Mouse (Mus musculus) MEL (cell line): ENCODE data around the gene Spice1. TPM values are rescaled to one million over a fixed set of nuclear protein-coding genes. Genes with fewer than 3 reads are reported as not detected.

Source experiments
- DNase-seq: peaks from one replicate; pipeline ENCODE4 v3.0.0; 2011; ENCODE audit warnings: low read depth, low spot score
- H3K27ac ChIP-seq: 2 replicates; pipeline ENCODE4 v1.5.1; 2012; ENCODE audit warnings: low read depth, mild to moderate bottlenecking, control low read depth, low read length, moderate library complexity; ENCODE audit not compliant: control insufficient read depth
- H3K27me3 ChIP-seq, 2 experiments: fragments of 150-350 bp in 1 of 2; sonication (generic) in 1 of 2; 2 replicates each; pipeline ENCODE4 v1.6.1; 2012; ENCODE audit warnings: low read length in 2 of 2, mild to moderate bottlenecking in 2 of 2, improper control_type of control experiment in 1 of 2, moderate library complexity in 1 of 2; ENCODE audit not compliant: insufficient read depth in 2 of 2, control insufficient read depth in 1 of 2
- H3K36me3 ChIP-seq, 2 experiments: 2 replicates each; pipeline ENCODE4 v1.6.1; 2012 to 2014; ENCODE audit warnings: low read length in 2 of 2, improper control_type of control experiment in 1 of 2, inconsistent platforms in 1 of 2, mild to moderate bottlenecking in 1 of 2; ENCODE audit not compliant: insufficient read depth in 2 of 2, control insufficient read depth in 1 of 2
- H3K4me1 ChIP-seq, 2 experiments: fragments of 150-350 bp in 1 of 2; sonication (generic) in 1 of 2; 2 replicates each; pipeline ENCODE4 v1.6.1; 2012; ENCODE audit warnings: low read length in 2 of 2, improper control_type of control experiment in 1 of 2, mild to moderate bottlenecking in 1 of 2; ENCODE audit not compliant: insufficient read depth in 2 of 2, control insufficient read depth in 1 of 2
- H3K4me3 ChIP-seq, 2 experiments: fragments of 150-350 bp in 1 of 2; sonication (generic) in 1 of 2; 2 replicates each; pipeline ENCODE4 v1.5.1; 2012; ENCODE audit warnings: low read depth in 2 of 2, low read length in 2 of 2, mild to moderate bottlenecking in 2 of 2, moderate library complexity in 2 of 2, control low read depth in 1 of 2, improper control_type of control experiment in 1 of 2; ENCODE audit not compliant: control insufficient read depth in 1 of 2, insufficient read depth in 1 of 2
- H3K79me2 ChIP-seq: 2 replicates; pipeline ENCODE4 v1.6.1; 2012; ENCODE audit warnings: mild to moderate bottlenecking, low read length, moderate library complexity; ENCODE audit not compliant: control insufficient read depth, poor library complexity, insufficient read depth
- H3K9ac ChIP-seq: 2 replicates; pipeline ENCODE4 v1.6.1; 2012; ENCODE audit warnings: low read depth, mild to moderate bottlenecking, control low read depth, low read length, moderate library complexity; ENCODE audit not compliant: control insufficient read depth, poor library complexity, severe bottlenecking
- H3K9me3 ChIP-seq: fragments of 150-350 bp; sonication (generic); replicated peaks from 2 replicates; pipeline ENCODE4 v1.6.1; 2012; ENCODE audit warnings: mild to moderate bottlenecking, low read length, improper control_type of control experiment, moderate library complexity; ENCODE audit not compliant: insufficient read depth
- CHD1 ChIP-seq: IDR thresholded peaks from 2 replicates; pipeline ENCODE4 v1.6.1; 2012; ENCODE audit warnings: low read depth, mild to moderate bottlenecking, inconsistent platforms, low read length, improper control_type of control experiment
- CHD2 ChIP-seq: IDR thresholded peaks from 2 replicates; pipeline ENCODE4 v1.6.1; 2011; ENCODE audit warnings: low read length, improper control_type of control experiment
- ELF1 ChIP-seq: IDR thresholded peaks from 2 replicates; pipeline ENCODE4 v1.6.1; 2014; ENCODE audit warnings: low read depth, mild to moderate bottlenecking, inconsistent platforms, low read length, improper control_type of control experiment, moderate library complexity
- EP300 ChIP-seq, 2 experiments: IDR thresholded peaks; 2 replicates each; pipeline ENCODE4 v1.6.1; 2011; ENCODE audit warnings: improper control_type of control experiment in 2 of 2, low read length in 2 of 2, low read depth in 1 of 2, mild to moderate bottlenecking in 1 of 2
- ETS1 ChIP-seq: IDR thresholded peaks from 2 replicates; pipeline ENCODE4 v1.6.1; 2012; ENCODE audit warnings: low read depth, mild to moderate bottlenecking, inconsistent platforms, low read length, improper control_type of control experiment, moderate library complexity
- GABPA ChIP-seq: IDR thresholded peaks from 2 replicates; pipeline ENCODE4 v1.6.1; 2012; ENCODE audit warnings: low read depth, mild to moderate bottlenecking, inconsistent platforms, low read length, improper control_type of control experiment, moderate library complexity
- GATA1 ChIP-seq: IDR thresholded peaks from 2 replicates; pipeline ENCODE4 v1.6.1; 2011; ENCODE audit warnings: low read depth, low read length, improper control_type of control experiment
- HCFC1 ChIP-seq: IDR thresholded peaks from 2 replicates; pipeline ENCODE4 v1.6.1; 2012; ENCODE audit warnings: low read depth, mild to moderate bottlenecking, inconsistent platforms, low read length, improper control_type of control experiment, moderate library complexity
- JUND ChIP-seq: IDR thresholded peaks from 2 replicates; pipeline ENCODE4 v1.6.1; 2011; ENCODE audit warnings: low read depth, mild to moderate bottlenecking, improper control_type of control experiment, low read length
- KAT2A ChIP-seq: conservative IDR thresholded peaks from 2 replicates; pipeline ENCODE4 v1.6.1; 2012; ENCODE audit warnings: low read depth, low read length, improper control_type of control experiment, inconsistent platforms
- MAFK ChIP-seq: IDR thresholded peaks from 2 replicates; pipeline ENCODE4 v1.6.1; 2011; ENCODE audit warnings: low read depth, mild to moderate bottlenecking, low read length, improper control_type of control experiment, borderline replicate concordance
- MAZ ChIP-seq: IDR thresholded peaks from 2 replicates; pipeline ENCODE4 v1.6.1; 2012; ENCODE audit warnings: low read depth, mild to moderate bottlenecking, inconsistent platforms, low read length, improper control_type of control experiment
- MXI1 ChIP-seq: IDR thresholded peaks from 2 replicates; pipeline ENCODE4 v1.6.1; 2011; ENCODE audit warnings: mild to moderate bottlenecking, low read depth, low read length, improper control_type of control experiment
- MYC ChIP-seq: IDR thresholded peaks from 2 replicates; pipeline ENCODE4 v1.6.1; 2011; ENCODE audit warnings: low read depth, mild to moderate bottlenecking, low read length, improper control_type of control experiment, moderate library complexity
- NRF1 ChIP-seq: IDR thresholded peaks from 2 replicates; pipeline ENCODE4 v1.6.1; 2014; ENCODE audit warnings: low read depth, mild to moderate bottlenecking, inconsistent platforms, low read length, improper control_type of control experiment, moderate library complexity; ENCODE audit not compliant: poor library complexity, insufficient read depth, severe bottlenecking
- POLR2A ChIP-seq, 2 experiments: IDR thresholded peaks; 2 replicates each; pipeline ENCODE4 v1.6.1; 2011 to 2012; ENCODE audit warnings: low read length in 2 of 2, mild to moderate bottlenecking in 2 of 2, control low read depth in 1 of 2, improper control_type of control experiment in 1 of 2, low read depth in 1 of 2, moderate library complexity in 1 of 2; ENCODE audit not compliant: control insufficient read depth in 1 of 2, insufficient read depth in 1 of 2, poor library complexity in 1 of 2
- POLR2AphosphoS5 ChIP-seq: IDR thresholded peaks from 2 replicates; pipeline ENCODE4 v1.6.1; 2012; ENCODE audit warnings: low read depth, borderline replicate concordance, mild to moderate bottlenecking, inconsistent platforms, low read length, moderate library complexity, mixed read lengths
- RAD21 ChIP-seq: IDR thresholded peaks from 2 replicates; pipeline ENCODE4 v1.6.1; 2011; ENCODE audit warnings: mild to moderate bottlenecking, low read depth, low read length, improper control_type of control experiment
- RCOR1 ChIP-seq: IDR thresholded peaks from 2 replicates; pipeline ENCODE4 v1.6.1; 2012; ENCODE audit warnings: low read depth, mild to moderate bottlenecking, inconsistent platforms, low read length, improper control_type of control experiment
- SIN3A ChIP-seq: IDR thresholded peaks from 2 replicates; pipeline ENCODE4 v1.6.1; 2012; ENCODE audit warnings: low read length, improper control_type of control experiment, inconsistent platforms
- SMC3 ChIP-seq: IDR thresholded peaks from 2 replicates; pipeline ENCODE4 v1.6.1; 2011; ENCODE audit warnings: low read depth, low read length, improper control_type of control experiment
- TAL1 ChIP-seq: IDR thresholded peaks from 2 replicates; pipeline ENCODE4 v1.6.1; 2012; ENCODE audit warnings: mild to moderate bottlenecking, inconsistent platforms, low read length, moderate library complexity, mixed read lengths
- TCF12 ChIP-seq: IDR thresholded peaks from 2 replicates; pipeline ENCODE4 v1.6.1; 2014; ENCODE audit warnings: low read depth, mild to moderate bottlenecking, inconsistent platforms, low read length, improper control_type of control experiment, moderate library complexity
- USF1 ChIP-seq: IDR thresholded peaks from 2 replicates; pipeline ENCODE4 v1.6.1; 2014; ENCODE audit warnings: low read depth, mild to moderate bottlenecking, inconsistent platforms, low read length, improper control_type of control experiment, moderate library complexity
- USF2 ChIP-seq, 2 experiments: IDR thresholded peaks; 2 replicates each; pipeline ENCODE4 v1.6.1; 2011 to 2012; ENCODE audit warnings: improper control_type of control experiment in 2 of 2, low read length in 2 of 2, borderline replicate concordance in 1 of 2, inconsistent platforms in 1 of 2, low read depth in 1 of 2, mild to moderate bottlenecking in 1 of 2; ENCODE audit not compliant: insufficient read depth in 1 of 2
- ZC3H11A ChIP-seq: IDR thresholded peaks from 2 replicates; pipeline ENCODE4 v1.6.1; 2012; ENCODE audit warnings: low read depth, mild to moderate bottlenecking, inconsistent platforms, low read length, improper control_type of control experiment
- ZKSCAN1 ChIP-seq: IDR thresholded peaks from 2 replicates; pipeline ENCODE4 v1.6.1; 2012; ENCODE audit warnings: low read depth, mild to moderate bottlenecking, inconsistent platforms, low read length, improper control_type of control experiment, moderate library complexity
- ZMIZ1 ChIP-seq: IDR thresholded peaks from 2 replicates; pipeline ENCODE4 v1.6.1; 2012; ENCODE audit warnings: low read depth, mild to moderate bottlenecking, inconsistent platforms, low read length, improper control_type of control experiment, moderate library complexity
- polyA plus RNA-seq, 2 experiments: library from polyadenylated mRNA; stranded (reverse) in 1 of 2; unstranded in 1 of 2; fragments of >175 nt in 1 of 2; fragments of >200 nt in 1 of 2; gene quantifications; 2 replicates each; pipeline versions ENCODE4 v1.2.1 to v1.2.4; 2012; ENCODE audit warnings: low replicate concordance in 2 of 2, low read depth in 1 of 2; ENCODE audit not compliant: insufficient read length in 2 of 2, insufficient read depth in 1 of 2, missing spikeins in 1 of 2
- total RNA-seq: library from RNA; depleted of rRNA; stranded (reverse); fragments of 300-350 nt; gene quantifications from 2 replicates; pipeline ENCODE4 v1.2.3, GENCODE M21; 2012

The Spice1 gene
- total and polyA plus RNA-seq, 3 experiments = 14.8 to 24.1 TPM; not detected in 1

GRCm38 (mm10) chr16:44337541-44337940, 9.4 kb upstream of the Spice1 start:
- Histone ChIP-seq H3K9me3 (no peaks in the 10 kb centered on the region), H3K36me3 (no peaks in the 10 kb centered on the region), H3K4me1 (no peaks in the 10 kb centered on the region), H3K27ac (no peak overlapping the region), H3K27me3 (no peaks in the 10 kb centered on the region; a peak in 1 of 4 replicates), H3K9ac (no peak overlapping the region), H3K4me3 (no peak overlapping the region), H3K79me2 (no peaks in the 10 kb centered on the region)
- DNase-seq = no peak
- no peak for TF ChIP-seq TCF12
- no peak for TF ChIP-seq NRF1
- no peak for TF ChIP-seq MAFK
- no peak for TF ChIP-seq POLR2AphosphoS5
- no peak for TF ChIP-seq USF2 (IDR thresholded peaks at IDR 0.05; ENCODE audit: borderline replicate concordance in 1 of 2, insufficient read depth in 1 of 2, low read depth in 1 of 2, low read length in 2 of 2)
- TF ChIP-seq ZKSCAN1 = no peak
- no peak for TF ChIP-seq ELF1
- TF ChIP-seq GABPA = no peak
- no peak for TF ChIP-seq ETS1
- TF ChIP-seq GATA1 = no peak
- TF ChIP-seq SIN3A = no peak
- TF ChIP-seq KAT2A = no peak
- TF ChIP-seq MYC = no peak
- no peak for TF ChIP-seq CHD1
- TF ChIP-seq RAD21 = no peak

DNA sequence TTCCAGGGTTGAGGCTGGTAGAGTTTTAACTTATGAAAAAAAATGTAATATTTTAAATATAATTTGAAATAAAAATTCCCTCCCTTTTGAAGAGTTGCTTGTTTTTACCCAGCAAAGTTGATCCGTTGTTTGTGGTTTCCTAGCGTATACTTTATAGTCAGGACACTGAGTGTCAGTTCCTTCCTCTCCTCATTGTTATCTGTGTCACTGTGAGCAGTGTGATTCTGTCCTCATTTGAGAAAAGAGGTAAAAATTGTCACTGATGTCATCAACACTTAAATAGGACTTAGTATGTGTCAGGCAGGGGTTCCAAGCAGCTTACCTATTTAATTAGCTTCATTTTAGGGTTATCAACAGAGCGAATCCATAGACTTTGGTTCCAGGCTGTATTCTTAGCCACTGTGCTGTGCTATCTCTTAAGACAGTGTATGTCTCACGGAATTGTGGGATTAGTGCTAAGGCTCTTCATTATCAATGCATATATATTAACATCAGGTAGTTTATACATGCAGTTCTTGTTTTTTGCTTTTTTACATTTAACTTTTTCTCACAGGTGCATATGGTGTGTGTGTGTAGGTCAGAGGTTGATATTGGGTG, 3.0 kb downstream of the Spice1 start:
- peak overlapping the region; percentile 27 to 32; a peak in 3 of 4 replicates for H3K4me3 ChIP-seq
- H3K27ac ChIP-seq = peak overlapping the region; percentile 59
- peak; percentile 75 for DNase-seq
- TF ChIP-seq MAZ (no peak), GABPA (no peak), CHD2 (no peak), JUND (no peak), EP300 (IDR thresholded peaks at IDR 0.05; ENCODE audit: low read depth in 1 of 2, low read length in 2 of 2) (peak in 1 of 2 experiments; percentile 58; a peak in 3 of 4 replicates), RCOR1 (0 out of 2 replicates have a peak, but pooled peaks have one; percentile 23), MAFK (no peak), TAL1 (no peak), RAD21 (no peak), KAT2A (no peak), POLR2A (IDR thresholded peaks at IDR 0.05; ENCODE audit: control insufficient read depth in 1 of 2, insufficient read depth in 1 of 2, low read depth in 1 of 2, low read length in 2 of 2, poor library complexity in 1 of 2) (no peak), SMC3 (no peak), ELF1 (no peak), USF1 (no peak), NRF1 (no peak), POLR2AphosphoS5 (no peak), ETS1 (peak; percentile 56), HCFC1 (no peak), MXI1 (no peak), ZMIZ1 (no peak), MYC (no peak), USF2 (IDR thresholded peaks at IDR 0.05; ENCODE audit: borderline replicate concordance in 1 of 2, insufficient read depth in 1 of 2, low read depth in 1 of 2, low read length in 2 of 2) (no peak), ZC3H11A (no peak), TCF12 (no peak)

More for the DNA sequence above, 3.0 kb downstream of the Spice1 start:
- Histone ChIP-seq H3K9me3 (no peaks in the 10 kb centered on the region), H3K4me1 (peaks cover 7 to 21% of the 10 kb centered on the region in 2 experiments), H3K27me3 (no peaks in the 10 kb centered on the region), H3K9ac (no peak overlapping the region; the same call in 1 of the 2 replicates), H3K36me3 (peaks cover 0 to 25% of the 10 kb centered on the region in 2 experiments; a peak in 2 of 4 replicates), H3K79me2 (no peaks in the 10 kb centered on the region; the same call in 1 of the 2 replicates)
